Mouse (Mus musculus): ENCODE results near the gene Dok5.

GRCm38 (mm10) chr2:170862799-170863198 lies 131.2 kb downstream of the Dok5 start:
- TF ChIP-seq CTCF (IDR thresholded peaks at IDR 0.05; ENCODE audit: low read depth) (no peak), EP300 (optimal IDR thresholded peaks at IDR 0.05) (no peak)
